Mouse (Mus musculus): ENCODE data around the gene Naaladl1. TPM values are rescaled to one million over a fixed set of nuclear protein-coding genes. Genes with fewer than 3 reads are reported as not detected.

Gene Naaladl1
- polyA plus RNA-seq, 1 experiment from 2014 or later: 0.54 TPM

GRCm38 (mm10) chr19:6067724-6068415 is 37.7 kb upstream of the Naaladl1 start, which contains the start of gene Tm7sf2:
Gene Tm7sf2 (minus strand): TSS chr19:6068373.
- H3K4me1 ChIP-seq: peaks cover 36% of the 10 kb centered on the region
- no peaks in the 10 kb centered on the region for H3K9me3 ChIP-seq (replicated peaks)
- WGBS: 7% methylated on average over 33 of the region's 33 CpGs
- peak within 1 kb of the TSS; percentile 78 for H3K9ac ChIP-seq
- ATAC-seq (ENCODE audit: low FRiP score): peak; percentile 91
- no peaks in the 10 kb centered on the region for H3K27me3 ChIP-seq
- H3K27ac ChIP-seq: peak within 1 kb of the TSS; percentile 93
- H3K4me3 ChIP-seq: peak within 1 kb of the TSS; percentile 51
- peak within 1 kb of the TSS; percentile 96 for H3K4me2 ChIP-seq (replicated peaks)
- H3K36me3 ChIP-seq: peaks cover 31% of the 10 kb centered on the region

GRCm38 (mm10) chr19:6068951-6069350 is 36.6 kb upstream of the Naaladl1 start:
- 85% methylated on average over 4 of the region's 4 CpGs for WGBS
- Histone ChIP-seq H3K4me1 (peaks cover 28% of the 10 kb centered on the region), H3K4me2 (replicated peaks) (no peak overlapping the region), H3K9ac (no peak overlapping the region), H3K9me3 (replicated peaks) (no peaks in the 10 kb centered on the region), H3K27me3 (no peaks in the 10 kb centered on the region), H3K27ac (no peak overlapping the region), H3K4me3 (no peak overlapping the region), H3K36me3 (peaks cover 31% of the 10 kb centered on the region)
- no peak for ATAC-seq (ENCODE audit: low FRiP score)

DNA sequence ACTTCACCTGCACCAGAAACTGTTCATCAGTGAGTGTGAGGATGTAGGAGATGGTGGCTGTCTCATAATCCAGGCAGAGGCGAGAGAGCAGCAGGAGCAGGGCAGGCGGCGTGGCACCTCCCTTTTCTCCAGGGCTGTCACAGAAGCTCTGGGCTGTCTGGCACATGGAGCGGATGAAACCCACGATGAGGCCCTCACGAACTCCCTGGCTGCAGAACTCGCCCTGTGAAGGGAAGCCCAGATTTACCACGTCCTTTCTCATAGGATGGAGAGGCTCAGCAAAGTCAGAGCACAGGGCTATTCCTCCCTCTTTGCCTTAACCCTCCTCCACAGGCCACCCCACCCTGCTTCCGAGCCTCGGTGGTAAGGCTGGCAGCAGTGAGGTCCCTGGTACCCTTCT is 35.7 kb upstream of the Naaladl1 start:
- 94% methylated on average over 10 of the region's 10 CpGs for WGBS
- no peak overlapping the region for H3K4me3 ChIP-seq
- no peak overlapping the region for H3K9ac ChIP-seq
- H3K27me3 ChIP-seq: no peaks in the 10 kb centered on the region
- no peak overlapping the region for H3K4me2 ChIP-seq (replicated peaks)
- no peak overlapping the region for H3K27ac ChIP-seq
- H3K4me1 ChIP-seq: peaks cover 28% of the 10 kb centered on the region
- no peaks in the 10 kb centered on the region for H3K9me3 ChIP-seq (replicated peaks)
- no peak for ATAC-seq (ENCODE audit: low FRiP score)
- peaks cover 38% of the 10 kb centered on the region for H3K36me3 ChIP-seq

DNA sequence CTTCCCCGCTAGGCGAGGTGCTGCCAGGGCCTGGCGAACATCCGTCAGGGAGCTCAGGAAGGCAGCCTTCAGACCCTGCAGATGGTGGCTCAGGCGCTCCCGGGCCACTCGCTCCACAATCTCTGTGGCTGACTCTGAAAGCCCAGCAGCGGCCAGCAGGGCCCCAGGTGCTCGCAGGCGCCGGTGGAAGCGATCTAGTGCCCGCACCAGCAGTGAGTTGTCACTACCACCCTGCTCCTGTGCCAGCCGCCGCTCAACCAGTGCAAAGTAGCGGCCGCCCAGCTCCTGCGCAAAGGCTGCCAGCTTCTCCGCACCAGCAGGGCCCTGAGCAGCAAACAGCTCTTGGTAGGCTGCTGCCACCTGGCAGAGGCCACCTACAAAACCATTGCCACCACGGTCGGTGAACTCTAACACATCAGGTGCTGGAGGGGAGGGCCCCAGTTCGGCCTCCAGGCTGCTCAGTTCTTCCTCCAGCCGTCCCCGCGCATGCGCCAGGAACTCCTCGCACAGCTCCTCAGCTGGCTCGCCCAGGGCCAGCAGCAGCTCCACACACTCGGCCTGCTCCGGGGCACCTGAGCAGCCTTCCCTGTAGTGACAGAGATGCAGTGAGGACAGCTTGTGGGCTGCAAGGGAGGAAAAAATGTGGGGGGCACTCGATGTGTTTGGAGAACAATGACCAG is 34.9 kb upstream of the Naaladl1 start:
- Histone ChIP-seq H3K36me3 (peaks cover 38% of the 10 kb centered on the region), H3K9me3 (replicated peaks) (no peaks in the 10 kb centered on the region), H3K4me1 (peaks cover 35% of the 10 kb centered on the region), H3K27me3 (no peaks in the 10 kb centered on the region), H3K9ac (no peak overlapping the region), H3K4me2 (replicated peaks) (no peak overlapping the region), H3K4me3 (no peak overlapping the region), H3K27ac (no peak overlapping the region)
- 88% methylated on average over 31 of the region's 31 CpGs for WGBS
- ATAC-seq (ENCODE audit: low FRiP score): no peak

GRCm38 (mm10) chr19:6071261-6071660 is 34.3 kb upstream of the Naaladl1 start:
- Histone ChIP-seq H3K27me3 (no peaks in the 10 kb centered on the region), H3K9me3 (replicated peaks) (no peaks in the 10 kb centered on the region), H3K9ac (no peak overlapping the region), H3K36me3 (peaks cover 38% of the 10 kb centered on the region), H3K4me1 (peaks cover 35% of the 10 kb centered on the region), H3K27ac (no peak overlapping the region), H3K4me3 (no peak overlapping the region), H3K4me2 (replicated peaks) (no peak overlapping the region)
- no peak for ATAC-seq (ENCODE audit: low FRiP score)
- 95% methylated on average over 19 of the region's 19 CpGs for WGBS

DNA sequence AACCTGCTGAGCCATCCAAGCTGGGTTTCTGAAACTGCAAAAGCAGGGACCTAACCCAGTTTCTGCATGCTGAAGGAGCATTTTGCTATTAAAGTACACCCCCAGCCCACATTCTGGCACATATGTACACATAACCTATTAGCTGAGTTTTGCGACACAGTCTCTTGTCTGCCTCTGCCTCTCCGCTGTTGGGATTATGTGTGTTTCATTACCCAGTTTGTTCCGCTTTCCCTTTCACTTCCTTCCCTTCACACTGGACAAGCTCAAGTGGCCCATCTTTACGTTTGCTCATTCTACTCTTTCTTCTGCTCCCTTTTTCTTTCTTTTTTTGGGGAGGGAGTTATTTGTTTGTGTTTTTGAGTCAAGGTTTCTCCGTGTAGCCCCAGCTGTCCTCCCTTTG is 31.7 kb upstream of the Naaladl1 start:
- 95% methylated on average over 5 of the region's 5 CpGs for whole genome bisulfite sequencing
- H3K9me3 ChIP-seq (replicated peaks): no peaks in the 10 kb centered on the region
- peaks cover 22% of the 10 kb centered on the region for H3K4me1 ChIP-seq
- H3K4me3 ChIP-seq: no peak overlapping the region
- no peak overlapping the region for H3K4me2 ChIP-seq (replicated peaks)
- ATAC-seq (ENCODE audit: low FRiP score): no peak
- no peak overlapping the region for H3K9ac ChIP-seq
- H3K27me3 ChIP-seq: no peaks in the 10 kb centered on the region
- peaks cover 36% of the 10 kb centered on the region for H3K36me3 ChIP-seq
- H3K27ac ChIP-seq: no peak overlapping the region

DNA sequence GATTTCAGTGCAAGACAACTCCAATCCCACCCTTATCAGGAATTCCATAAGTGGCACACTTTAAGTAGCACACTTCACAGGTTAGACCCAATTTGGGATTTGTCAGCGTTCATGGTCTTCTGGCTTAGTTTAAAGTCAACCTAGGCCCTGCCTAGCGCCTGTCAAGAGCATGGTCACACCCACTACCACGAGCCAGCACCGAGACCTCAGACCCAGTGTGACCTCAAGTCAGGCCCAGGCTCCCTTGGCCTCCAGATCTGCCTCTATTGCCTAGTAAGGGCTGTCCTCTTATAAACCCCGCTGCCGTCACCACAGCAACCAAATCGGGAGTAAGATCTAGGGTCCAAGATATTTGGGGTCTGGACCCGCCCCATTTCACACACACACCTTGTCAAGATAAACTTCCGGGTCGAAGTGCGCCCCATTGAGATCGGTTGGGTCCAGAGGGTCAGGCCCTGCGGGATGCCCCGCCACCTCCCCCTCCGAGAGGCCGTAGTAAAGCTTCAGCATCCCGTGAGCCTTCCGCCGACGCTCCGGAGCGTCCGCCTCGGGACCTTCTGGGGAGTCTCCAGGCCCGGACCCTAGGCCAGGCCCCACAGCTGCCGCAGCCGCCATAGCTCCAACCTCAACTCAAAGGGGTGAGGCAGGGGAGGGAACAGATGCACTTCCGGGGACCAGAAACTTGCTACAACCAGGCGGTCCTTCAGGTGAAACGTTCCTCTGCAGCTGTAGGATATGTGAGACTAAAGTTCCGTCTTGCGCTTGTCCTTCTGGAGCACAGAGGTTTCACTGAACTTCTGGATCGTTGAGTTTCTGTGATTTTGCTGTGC is 28.8 kb upstream of the Naaladl1 start, which contains the start of gene Vps51:
Gene Vps51 (minus strand): TSS at position 668 of the 830 bp plus-strand sequence.
- 1% methylated on average over 33 of the region's 33 CpGs for WGBS
- H3K36me3 ChIP-seq: peaks cover 36% of the 10 kb centered on the region

GRCm38 (mm10) chr19:6079983-6080480 is 25.6 kb upstream of the Naaladl1 start, which contains the start of gene Tmem262:
Gene Tmem262 (plus strand): TSS chr19:6080033.
- ATAC-seq (ENCODE audit: low FRiP score): no peak

More for the DNA sequence above, 28.8 kb upstream of the Naaladl1 start, which contains the start of gene Vps51:
- Histone ChIP-seq H3K9ac (peak within 1 kb of the TSS; percentile 74), H3K9me3 (replicated peaks) (no peaks in the 10 kb centered on the region), H3K4me3 (peak within 1 kb of the TSS; percentile 72), H3K4me2 (replicated peaks) (peak within 1 kb of the TSS; percentile 87), H3K4me1 (peaks cover 22% of the 10 kb centered on the region), H3K27me3 (no peaks in the 10 kb centered on the region), H3K27ac (peak within 1 kb of the TSS; percentile 88)
- ATAC-seq (ENCODE audit: low FRiP score): peak; percentile 87

DNA sequence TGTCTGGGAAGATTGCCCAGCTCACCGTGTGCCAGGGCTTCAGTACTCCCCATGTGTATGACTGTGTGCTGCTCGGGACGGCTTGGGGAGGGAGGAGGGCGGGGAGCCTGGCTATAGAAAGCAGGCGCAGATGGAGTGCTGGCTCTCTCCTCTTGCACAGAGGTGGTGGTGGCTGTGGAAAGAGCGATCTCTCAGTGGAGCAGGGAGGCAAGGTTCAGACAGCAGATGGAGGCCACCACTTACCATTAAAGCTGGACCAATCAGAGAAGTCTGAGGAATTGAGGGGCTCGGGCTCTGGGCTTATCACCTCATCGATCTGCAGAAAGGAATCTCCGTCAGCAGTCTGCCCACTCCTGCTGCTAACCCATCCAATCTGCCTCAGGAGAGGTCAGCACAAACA is 23.4 kb upstream of the Naaladl1 start, which contains the start of gene Gm28374:
Gene Gm28374 (minus strand): TSS at position 101 of the 400 bp plus-strand sequence.
- Histone ChIP-seq H3K4me2 (replicated peaks) (no peak within 1 kb of the TSS; the same call in 1 of the 2 replicates), H3K4me1 (peaks cover 22% of the 10 kb centered on the region), H3K9me3 (replicated peaks) (no peaks in the 10 kb centered on the region), H3K36me3 (peaks cover 30% of the 10 kb centered on the region), H3K27ac (no peak within 1 kb of the TSS), H3K4me3 (no peak within 1 kb of the TSS), H3K27me3 (no peaks in the 10 kb centered on the region), H3K9ac (no peak within 1 kb of the TSS)
- 87% methylated on average over 9 of the region's 9 CpGs for WGBS
- no peak for ATAC-seq (ENCODE audit: low FRiP score)

More at GRCm38 (mm10) chr19:6079983-6080480, 25.6 kb upstream of the Naaladl1 start, which contains the start of gene Tmem262:
- Histone ChIP-seq H3K36me3 (peaks cover 29% of the 10 kb centered on the region), H3K4me2 (replicated peaks) (no peak within 1 kb of the TSS), H3K4me3 (no peak within 1 kb of the TSS), H3K27me3 (no peaks in the 10 kb centered on the region), H3K4me1 (peaks cover 33% of the 10 kb centered on the region), H3K9me3 (replicated peaks) (no peaks in the 10 kb centered on the region), H3K9ac (no peak within 1 kb of the TSS; the same call in 1 of the 2 replicates), H3K27ac (no peak within 1 kb of the TSS)
- 93% methylated on average over 12 of the region's 12 CpGs for WGBS

DNA sequence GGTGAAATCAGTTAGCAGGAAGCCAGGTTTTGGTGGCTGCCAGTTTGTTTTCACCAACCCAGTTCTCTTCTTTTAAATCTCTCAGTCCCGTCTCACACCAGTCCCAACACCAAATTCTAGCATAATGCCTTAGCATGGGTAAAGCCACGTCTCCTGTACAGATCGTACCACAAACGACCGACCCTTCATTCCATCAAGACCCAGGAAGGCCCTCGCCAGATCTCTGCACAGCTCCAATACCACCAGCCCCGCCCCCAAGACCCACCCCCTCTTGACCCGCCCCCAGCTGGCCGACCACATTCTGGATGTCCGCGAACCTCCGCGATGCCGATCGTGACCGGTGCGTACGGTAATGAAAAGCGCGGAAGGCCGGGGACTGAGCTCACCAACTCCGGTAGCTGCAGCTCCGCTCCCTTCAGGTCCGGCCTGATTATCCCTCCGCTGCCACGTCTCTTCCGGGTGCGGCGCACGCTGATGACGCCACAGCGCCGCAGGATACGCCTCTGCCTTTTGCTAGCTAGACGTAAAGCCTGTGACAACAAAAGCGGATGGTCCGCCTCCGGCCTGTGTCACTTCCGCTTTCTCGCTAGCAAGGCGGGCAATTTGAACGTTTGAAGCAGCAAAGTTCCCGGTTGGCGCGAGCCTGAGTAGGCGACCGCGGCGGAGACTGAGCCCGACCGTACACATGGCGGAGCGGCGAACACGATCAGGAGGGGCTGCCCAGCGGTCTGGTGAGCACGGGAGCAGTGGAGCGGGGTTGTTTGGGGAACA is 20.9 kb upstream of the Naaladl1 start, which contains the start of the genes Zfpl1 and Cdca5:
Gene Zfpl1 (minus strand): TSS at position 479 of the 771 bp plus-strand sequence.
Gene Cdca5 (plus strand): TSS at position 506 of the 771 bp plus-strand sequence.
- ATAC-seq (ENCODE audit: low FRiP score): peak; percentile 90
- H3K4me2 ChIP-seq (replicated peaks): peak within 1 kb of the TSS; percentile 96
- peaks cover 18% of the 10 kb centered on the region for H3K4me1 ChIP-seq
- H3K9ac ChIP-seq: peak within 1 kb of the TSS; percentile 76
- H3K27ac ChIP-seq: 0 out of 2 replicates have a peak within 1 kb of the TSS, but pooled peaks have one; percentile 55
- H3K9me3 ChIP-seq (replicated peaks): no peaks in the 10 kb centered on the region
- peaks cover 43% of the 10 kb centered on the region for H3K36me3 ChIP-seq
- no peaks in the 10 kb centered on the region for H3K27me3 ChIP-seq
- peak within 1 kb of the TSS; percentile 78 for H3K4me3 ChIP-seq
- WGBS: under 1% methylated on average over 58 of the region's 58 CpGs

DNA sequence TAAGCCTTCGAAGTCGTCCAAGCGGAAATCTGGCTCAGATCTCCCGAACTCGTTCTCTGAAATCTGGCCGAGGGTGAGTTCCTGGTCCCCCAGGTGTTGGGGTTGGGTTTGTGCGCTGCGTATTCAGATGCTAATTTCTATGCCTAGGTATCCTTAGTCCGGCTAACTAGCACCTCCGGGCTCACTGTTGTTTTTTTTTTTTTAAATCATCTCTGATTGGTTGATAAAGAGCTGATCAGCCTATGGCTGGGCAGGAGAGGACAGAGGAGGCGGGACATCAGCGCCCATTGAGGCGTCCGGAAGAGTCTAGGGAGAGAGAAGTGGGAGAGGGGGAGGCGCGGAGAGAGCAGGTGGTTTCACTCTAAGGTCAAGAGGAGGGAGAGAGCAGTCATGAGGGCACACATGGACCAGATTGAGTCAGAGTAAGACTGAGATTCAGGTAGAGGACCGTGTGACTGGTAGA is 20.1 kb upstream of the Naaladl1 start:
- ATAC-seq (ENCODE audit: low FRiP score): peak; percentile 75
- Histone ChIP-seq H3K4me1 (peaks cover 18% of the 10 kb centered on the region), H3K4me2 (replicated peaks) (peak overlapping the region; percentile 96), H3K36me3 (peaks cover 40% of the 10 kb centered on the region), H3K4me3 (peak overlapping the region; percentile 78), H3K9me3 (replicated peaks) (no peaks in the 10 kb centered on the region), H3K27ac (no peak overlapping the region), H3K9ac (peak overlapping the region; percentile 44), H3K27me3 (no peaks in the 10 kb centered on the region)
- 2% methylated on average over 17 of the region's 17 CpGs for WGBS
